Mouse (Mus musculus): ENCODE data around the gene Atp2a3. TPM values are rescaled to one million over a fixed set of nuclear protein-coding genes. Genes with fewer than 3 reads are reported as not detected.

Gene Atp2a3
- polyA plus RNA-seq, 1 experiment, result 0.54 TPM

- H3K79me3 ChIP-seq (ENCODE audit: low read depth), result no peaks in the 10 kb centered on the region
- H3K4me3 ChIP-seq (ENCODE audit: insufficient read depth, poor library complexity, severe bottlenecking), result no peak overlapping the region
- peaks cover 4% of the 10 kb centered on the region for H3K27me3 ChIP-seq (ENCODE audit: control insufficient read depth, insufficient read depth, insufficient read length)
- no peaks in the 10 kb centered on the region for H3K79me2 ChIP-seq (ENCODE audit: control insufficient read depth, insufficient read depth)
- TF ChIP-seq MAX (IDR thresholded peaks at IDR 0.05) (no peak), CTCF (IDR thresholded peaks at IDR 0.05; ENCODE audit: control insufficient read depth, insufficient read depth, insufficient read length) (no peak), MYOG (IDR thresholded peaks at IDR 0.05; ENCODE audit: control insufficient read depth, extremely low read depth, insufficient read length) (no peak), CEBPB (IDR thresholded peaks at IDR 0.05; ENCODE audit: low read depth) (no peak), MYOD1 (IDR thresholded peaks at IDR 0.05; ENCODE audit: control insufficient read depth, insufficient read length, low read depth) (no peak), FOSL1 (IDR thresholded peaks at IDR 0.05; ENCODE audit: insufficient read depth, low read length, poor library complexity, severe bottlenecking) (no peak), USF1 (IDR thresholded peaks at IDR 0.05; ENCODE audit: low read depth) (no peak)
- no peaks in the 10 kb centered on the region for H3K36me3 ChIP-seq (ENCODE audit: control insufficient read depth, insufficient read depth)
- no peak overlapping the region for H3ac ChIP-seq (ENCODE audit: control insufficient read depth, insufficient read length, low read depth)
Measured at GRCm38 (mm10) chr11:72989044-72989443, 28.1 kb downstream of the Atp2a3 start.

- Histone ChIP-seq H3K36me3 (ENCODE audit: control insufficient read depth, insufficient read depth) (no peaks in the 10 kb centered on the region), H3K27me3 (ENCODE audit: control insufficient read depth, insufficient read depth, insufficient read length) (peaks cover 4% of the 10 kb centered on the region), H3K79me3 (ENCODE audit: low read depth) (no peaks in the 10 kb centered on the region), H3ac (ENCODE audit: control insufficient read depth, insufficient read length, low read depth) (no peak overlapping the region), H3K4me3 (ENCODE audit: insufficient read depth, poor library complexity, severe bottlenecking) (no peak overlapping the region), H3K79me2 (ENCODE audit: control insufficient read depth, insufficient read depth) (no peaks in the 10 kb centered on the region)
- no peak for TF ChIP-seq CTCF (IDR thresholded peaks at IDR 0.05; ENCODE audit: control insufficient read depth, insufficient read depth, insufficient read length)
- no peak for TF ChIP-seq USF1 (IDR thresholded peaks at IDR 0.05; ENCODE audit: low read depth)
- no peak for TF ChIP-seq CEBPB (IDR thresholded peaks at IDR 0.05; ENCODE audit: low read depth)
- no peak for TF ChIP-seq MAX (IDR thresholded peaks at IDR 0.05)
- TF ChIP-seq MYOG (IDR thresholded peaks at IDR 0.05; ENCODE audit: control insufficient read depth, extremely low read depth, insufficient read length), result no peak
- no peak for TF ChIP-seq MYOD1 (IDR thresholded peaks at IDR 0.05; ENCODE audit: control insufficient read depth, insufficient read length, low read depth)
- TF ChIP-seq FOSL1 (IDR thresholded peaks at IDR 0.05; ENCODE audit: insufficient read depth, low read length, poor library complexity, severe bottlenecking), result no peak
Measured at GRCm38 (mm10) chr11:72990688-72991087, 29.7 kb downstream of the Atp2a3 start.

- no peaks in the 10 kb centered on the region for H3K36me3 ChIP-seq (ENCODE audit: control insufficient read depth, insufficient read depth)
- no peak overlapping the region for H3K4me3 ChIP-seq (ENCODE audit: insufficient read depth, poor library complexity, severe bottlenecking)
- no peaks in the 10 kb centered on the region for H3K79me2 ChIP-seq (ENCODE audit: control insufficient read depth, insufficient read depth)
- peaks cover 4% of the 10 kb centered on the region for H3K27me3 ChIP-seq (ENCODE audit: control insufficient read depth, insufficient read depth, insufficient read length)
- TF ChIP-seq USF1 (IDR thresholded peaks at IDR 0.05; ENCODE audit: low read depth), result no peak
- no peak for TF ChIP-seq MYOD1 (IDR thresholded peaks at IDR 0.05; ENCODE audit: control insufficient read depth, insufficient read length, low read depth)
- no peak for TF ChIP-seq MYOG (IDR thresholded peaks at IDR 0.05; ENCODE audit: control insufficient read depth, extremely low read depth, insufficient read length)
- TF ChIP-seq FOSL1 (IDR thresholded peaks at IDR 0.05; ENCODE audit: insufficient read depth, low read length, poor library complexity, severe bottlenecking), result no peak
- TF ChIP-seq CEBPB (IDR thresholded peaks at IDR 0.05; ENCODE audit: low read depth), result no peak
- TF ChIP-seq CTCF (IDR thresholded peaks at IDR 0.05; ENCODE audit: control insufficient read depth, insufficient read depth, insufficient read length), result no peak
- TF ChIP-seq MAX (IDR thresholded peaks at IDR 0.05), result no peak
- H3K79me3 ChIP-seq (ENCODE audit: low read depth), result no peaks in the 10 kb centered on the region
- no peak overlapping the region for H3ac ChIP-seq (ENCODE audit: control insufficient read depth, insufficient read length, low read depth)
Measured at GRCm38 (mm10) chr11:72991961-72992360, 31.0 kb downstream of the Atp2a3 start.

GRCm38 (mm10) chr11:72996346-72996745, 35.4 kb downstream of the Atp2a3 start:
- Histone ChIP-seq H3K79me2 (ENCODE audit: control insufficient read depth, insufficient read depth) (no peaks in the 10 kb centered on the region), H3K79me3 (ENCODE audit: low read depth) (no peaks in the 10 kb centered on the region), H3K36me3 (ENCODE audit: control insufficient read depth, insufficient read depth) (no peaks in the 10 kb centered on the region), H3K4me3 (ENCODE audit: insufficient read depth, poor library complexity, severe bottlenecking) (no peak overlapping the region), H3K27me3 (ENCODE audit: control insufficient read depth, insufficient read depth, insufficient read length) (peaks cover 4% of the 10 kb centered on the region), H3ac (ENCODE audit: control insufficient read depth, insufficient read length, low read depth) (no peak overlapping the region)
- no peak for TF ChIP-seq FOSL1 (IDR thresholded peaks at IDR 0.05; ENCODE audit: insufficient read depth, low read length, poor library complexity, severe bottlenecking)
- TF ChIP-seq MYOG (IDR thresholded peaks at IDR 0.05; ENCODE audit: control insufficient read depth, extremely low read depth, insufficient read length), result no peak
- no peak for TF ChIP-seq CEBPB (IDR thresholded peaks at IDR 0.05; ENCODE audit: low read depth)
- TF ChIP-seq USF1 (IDR thresholded peaks at IDR 0.05; ENCODE audit: low read depth), result no peak
- no peak for TF ChIP-seq MYOD1 (IDR thresholded peaks at IDR 0.05; ENCODE audit: control insufficient read depth, insufficient read length, low read depth)

GRCm38 (mm10) chr11:72996781-72997180, 35.8 kb downstream of the Atp2a3 start:
- Histone ChIP-seq H3K79me2 (ENCODE audit: control insufficient read depth, insufficient read depth) (no peaks in the 10 kb centered on the region), H3K4me3 (ENCODE audit: insufficient read depth, poor library complexity, severe bottlenecking) (no peak overlapping the region), H3K27me3 (ENCODE audit: control insufficient read depth, insufficient read depth, insufficient read length) (peaks cover 4% of the 10 kb centered on the region), H3K36me3 (ENCODE audit: control insufficient read depth, insufficient read depth) (no peaks in the 10 kb centered on the region), H3K79me3 (ENCODE audit: low read depth) (no peaks in the 10 kb centered on the region), H3ac (ENCODE audit: control insufficient read depth, insufficient read length, low read depth) (no peak overlapping the region)
- no peak for TF ChIP-seq MAX (IDR thresholded peaks at IDR 0.05)
- no peak for TF ChIP-seq FOSL1 (IDR thresholded peaks at IDR 0.05; ENCODE audit: insufficient read depth, low read length, poor library complexity, severe bottlenecking)
- TF ChIP-seq MYOG (IDR thresholded peaks at IDR 0.05; ENCODE audit: control insufficient read depth, extremely low read depth, insufficient read length), result no peak
- TF ChIP-seq CTCF (IDR thresholded peaks at IDR 0.05; ENCODE audit: control insufficient read depth, insufficient read depth, insufficient read length), result no peak
- TF ChIP-seq USF1 (IDR thresholded peaks at IDR 0.05; ENCODE audit: low read depth), result no peak
- no peak for TF ChIP-seq CEBPB (IDR thresholded peaks at IDR 0.05; ENCODE audit: low read depth)
- TF ChIP-seq MYOD1 (IDR thresholded peaks at IDR 0.05; ENCODE audit: control insufficient read depth, insufficient read length, low read depth), result no peak
